Mouse (Mus musculus): ENCODE data around the gene Fam198a.
"Not testable (repeated sequence)": the region's sequence is repeated elsewhere in the genome, so short reads cannot be mapped to it uniquely, and the experiment has no call there.

Gene Fam198a

DNA sequence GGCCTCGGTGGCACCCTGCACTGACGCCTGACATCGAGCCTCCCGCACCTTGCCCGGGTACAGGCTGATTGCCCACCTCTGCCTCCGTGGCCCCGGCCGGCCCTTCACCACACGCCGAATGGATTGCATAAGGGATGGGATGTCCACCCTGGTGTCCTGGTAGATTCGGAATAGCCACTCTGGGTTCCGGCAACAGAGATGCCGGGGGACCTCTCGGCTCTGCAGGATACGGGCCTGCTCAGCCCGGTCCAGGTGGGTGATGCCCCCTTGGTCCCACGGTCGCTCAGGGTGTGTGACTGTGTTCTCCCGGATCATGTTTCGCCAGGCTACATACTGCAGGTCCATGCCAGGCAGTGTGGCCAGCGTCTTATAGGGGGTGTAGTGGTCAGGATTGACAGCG, 31.4 kb downstream of the Fam198a start:
- no peak for DNase-seq (ENCODE audit: extremely low spot score)

DNA sequence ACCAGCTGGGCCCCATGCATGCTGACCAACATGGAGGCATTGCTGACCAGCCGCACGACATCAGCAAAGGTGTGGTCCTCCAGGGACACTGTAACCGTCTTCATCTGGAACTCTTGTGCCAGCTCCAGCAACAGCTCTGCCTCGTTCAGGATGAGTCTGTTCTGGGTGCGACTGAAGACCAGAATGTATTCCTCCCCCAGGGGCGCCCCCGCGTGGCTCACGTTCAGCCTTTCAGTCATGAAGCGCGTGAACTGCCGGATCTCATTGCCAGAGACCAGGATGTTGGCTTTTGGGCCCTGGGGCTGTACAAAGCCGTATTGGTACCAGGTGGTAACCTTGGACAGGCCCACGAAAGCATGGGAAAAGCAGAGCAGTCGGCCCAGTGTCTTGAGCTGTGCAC, 31.9 kb downstream of the Fam198a start:
- no peak for DNase-seq (ENCODE audit: extremely low spot score)

DNA sequence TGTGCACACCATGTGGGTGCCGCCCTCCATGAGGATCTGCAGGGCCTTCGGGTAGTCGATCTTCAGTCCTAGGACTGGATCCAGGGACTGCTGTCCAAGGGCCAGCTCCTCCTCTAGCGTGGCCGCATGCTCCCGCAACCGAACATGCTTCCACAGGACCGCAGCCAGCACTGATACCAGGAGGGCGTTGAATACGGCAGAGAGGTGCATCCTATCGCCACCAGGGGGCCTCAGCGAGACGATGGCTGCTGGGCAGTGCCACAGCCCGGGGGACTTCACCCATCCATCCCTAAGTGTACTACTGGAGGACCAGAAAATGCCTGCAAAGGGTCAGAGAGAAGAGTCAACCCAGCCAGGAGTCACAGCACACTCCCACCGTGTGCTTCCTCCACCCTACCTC, 32.7 kb downstream of the Fam198a start:
- DNase-seq (ENCODE audit: extremely low spot score), result peak; percentile 59

DNA sequence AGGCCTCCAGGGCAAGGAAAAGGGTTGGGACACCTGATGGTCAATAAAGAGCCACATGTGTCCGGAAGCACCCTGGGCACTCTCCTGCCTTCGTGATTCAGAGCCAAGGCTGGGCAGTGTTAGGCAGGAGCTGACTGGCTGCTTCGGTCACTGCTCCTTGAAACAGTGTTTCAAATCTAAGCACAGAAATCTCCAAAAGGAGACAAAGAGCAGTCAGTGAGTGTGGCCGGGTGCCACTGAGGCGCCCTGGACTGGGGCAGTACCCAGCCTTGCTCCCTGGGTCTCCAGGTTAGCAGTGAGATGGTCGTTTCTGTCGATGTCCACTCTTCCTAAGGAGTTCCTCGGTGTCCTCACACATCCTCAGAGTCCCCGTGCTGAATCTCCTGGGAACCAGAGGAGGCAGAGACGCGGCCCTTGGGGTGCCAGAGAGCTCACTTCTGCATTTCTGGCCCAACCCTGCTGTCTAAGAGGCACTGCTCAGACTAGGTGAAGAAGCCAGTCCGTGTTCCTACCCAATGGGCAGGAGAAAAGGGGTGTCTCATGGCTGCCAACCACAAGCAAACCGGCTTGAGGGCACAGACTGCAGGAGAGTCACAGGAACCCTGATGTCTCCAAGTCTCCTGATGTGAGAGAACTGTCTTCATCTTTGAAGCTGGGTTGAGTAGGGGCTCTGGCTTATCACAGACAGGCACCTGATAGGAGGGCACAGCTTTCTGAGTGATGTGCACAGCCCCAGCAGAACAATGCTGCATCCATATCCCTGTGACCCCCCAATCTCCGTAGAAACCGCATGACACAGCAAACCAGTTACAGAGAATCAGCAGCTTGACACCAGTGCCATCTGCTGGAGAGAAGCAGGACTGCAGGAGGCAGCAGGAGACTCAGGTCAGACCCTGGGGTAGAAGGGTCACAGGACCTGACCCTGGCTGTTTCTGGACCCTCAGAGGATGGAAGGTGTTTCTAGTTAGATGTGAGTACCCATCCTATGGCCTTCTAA, 34.0 kb downstream of the Fam198a start:
- peak; percentile 77 for DNase-seq (ENCODE audit: extremely low spot score)

DNA sequence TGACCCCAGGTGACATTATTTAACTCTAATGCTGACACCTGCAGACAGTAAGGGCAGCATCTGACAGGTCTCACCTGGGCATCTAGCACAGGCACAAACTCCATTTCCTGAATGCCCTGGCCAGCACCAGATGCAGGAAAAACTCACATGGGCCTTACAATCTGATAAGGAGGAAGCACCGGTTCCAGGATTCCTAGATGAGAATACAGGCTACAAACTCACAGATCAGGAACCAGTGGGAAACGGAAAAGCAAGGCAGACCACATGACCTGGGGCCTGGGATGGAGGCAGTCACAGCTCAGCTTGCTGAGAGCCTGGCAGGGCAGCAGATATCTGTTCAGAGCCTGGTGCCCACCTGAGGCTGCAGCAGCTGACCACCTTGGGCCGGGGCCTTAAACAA, 38.1 kb downstream of the Fam198a start:
- DNase-seq (ENCODE audit: extremely low spot score), result no peak

DNA sequence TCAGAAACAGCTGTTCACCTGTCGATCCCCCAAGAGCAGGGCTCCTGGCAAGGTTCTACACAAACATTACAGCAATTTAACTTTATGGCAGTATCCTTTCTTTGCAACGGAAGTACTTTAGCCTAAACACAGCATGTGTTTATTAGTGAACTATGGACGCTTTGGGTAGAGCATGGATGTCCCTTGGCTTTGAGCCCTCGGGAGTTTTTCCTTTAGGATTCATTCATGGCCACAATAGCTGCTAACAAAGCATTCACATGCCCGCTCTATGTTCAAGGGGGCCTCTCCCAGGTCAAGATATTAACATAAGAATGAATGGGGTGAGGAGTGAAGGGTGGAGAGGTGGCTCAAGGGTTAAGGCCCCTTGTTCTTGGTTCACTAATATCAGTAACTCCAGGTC, 38.7 kb downstream of the Fam198a start:
- DNase-seq (ENCODE audit: extremely low spot score), result no peak

DNA sequence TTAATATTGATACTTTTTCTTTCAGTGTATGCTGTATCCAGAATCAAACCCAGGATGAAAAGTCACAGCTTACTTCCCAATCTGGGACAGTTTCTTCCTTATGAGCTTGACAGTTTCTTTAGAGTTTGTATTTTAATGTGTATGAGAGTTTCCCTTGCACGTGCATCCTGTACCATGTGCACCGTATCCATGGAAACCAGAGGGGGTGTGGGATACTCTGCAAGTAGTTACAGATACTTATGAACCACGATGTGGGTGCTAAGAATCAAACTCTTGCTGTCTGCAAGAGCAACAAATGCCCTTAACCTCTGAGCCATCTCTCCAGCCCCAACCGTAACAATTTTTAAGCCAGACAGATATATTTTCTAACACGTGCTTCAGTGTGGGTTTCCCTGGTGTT, 40.3 kb downstream of the Fam198a start:
- no peak for DNase-seq (ENCODE audit: extremely low spot score)

DNA sequence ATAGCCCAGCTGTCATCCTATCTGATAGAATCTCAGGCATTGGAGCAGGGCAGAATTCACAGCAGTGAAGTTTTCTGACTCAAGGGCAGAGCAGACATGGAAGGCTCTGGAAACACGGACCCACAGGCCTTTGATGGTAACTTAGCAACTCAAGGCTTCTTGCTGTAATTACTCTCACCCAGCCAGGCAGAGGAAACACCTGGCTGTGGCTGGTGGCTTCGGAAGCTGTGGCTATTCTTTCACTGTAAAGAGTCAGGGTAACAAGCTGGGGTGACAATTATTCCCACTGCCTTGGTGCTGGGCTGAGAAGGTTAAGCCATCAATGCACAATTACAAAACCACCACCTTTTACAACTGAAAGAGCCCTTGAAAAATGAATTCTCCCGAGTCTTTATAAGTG, 42.3 kb downstream of the Fam198a start:
- no peak for DNase-seq (ENCODE audit: extremely low spot score)

DNA sequence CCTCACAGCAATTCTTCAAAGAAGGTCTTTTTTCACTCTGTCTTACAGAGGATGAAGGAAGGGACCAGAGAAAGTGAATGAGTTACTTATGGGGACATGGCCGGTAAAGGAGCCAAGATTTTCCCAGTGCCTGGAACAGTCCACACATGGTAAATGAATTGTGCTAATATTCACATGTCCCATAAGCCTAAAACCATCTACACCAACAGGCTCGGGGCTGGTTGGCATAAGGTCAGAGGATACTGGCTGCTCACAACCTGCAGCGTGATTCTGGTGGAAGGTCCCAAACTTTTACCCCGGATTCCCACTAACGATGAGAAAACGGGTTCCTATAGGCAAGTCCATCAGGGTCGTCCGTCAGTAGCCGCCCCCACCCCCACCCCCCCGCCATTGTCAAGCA, 44.3 kb downstream of the Fam198a start:
- no peak for DNase-seq (ENCODE audit: extremely low spot score)

DNA sequence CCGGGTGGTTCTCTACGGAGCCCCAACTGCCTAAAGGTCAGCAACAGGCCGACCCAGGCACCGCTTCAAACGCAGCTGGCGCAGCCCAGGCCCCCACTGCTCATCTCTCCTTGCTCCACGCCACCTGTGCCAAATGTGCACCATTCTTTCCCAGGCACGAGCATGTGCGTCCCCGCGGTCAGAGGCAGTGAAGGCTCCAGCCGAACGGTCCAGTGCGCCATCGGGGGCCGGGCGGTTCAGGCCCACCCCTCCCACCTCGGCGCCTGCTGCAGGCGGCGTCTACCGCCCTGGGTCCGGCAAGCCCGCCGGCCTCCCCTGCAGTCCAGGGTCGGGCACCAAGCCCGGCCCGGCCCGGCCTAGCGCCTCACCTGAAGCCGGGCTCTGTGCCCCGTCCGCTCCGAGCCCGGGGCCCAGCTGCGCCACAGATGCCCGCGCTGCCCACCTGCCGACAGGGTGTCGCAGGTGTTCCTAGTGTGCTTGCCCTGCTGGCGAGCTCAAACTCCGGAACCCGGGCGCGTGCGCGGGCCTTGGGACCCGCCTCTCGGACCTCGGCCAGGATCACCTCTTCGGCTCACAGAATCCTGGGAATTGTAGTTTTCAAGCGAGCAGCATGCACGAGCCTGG, 44.8 kb downstream of the Fam198a start:
- peak; percentile 83 for DNase-seq (ENCODE audit: extremely low spot score)

DNA sequence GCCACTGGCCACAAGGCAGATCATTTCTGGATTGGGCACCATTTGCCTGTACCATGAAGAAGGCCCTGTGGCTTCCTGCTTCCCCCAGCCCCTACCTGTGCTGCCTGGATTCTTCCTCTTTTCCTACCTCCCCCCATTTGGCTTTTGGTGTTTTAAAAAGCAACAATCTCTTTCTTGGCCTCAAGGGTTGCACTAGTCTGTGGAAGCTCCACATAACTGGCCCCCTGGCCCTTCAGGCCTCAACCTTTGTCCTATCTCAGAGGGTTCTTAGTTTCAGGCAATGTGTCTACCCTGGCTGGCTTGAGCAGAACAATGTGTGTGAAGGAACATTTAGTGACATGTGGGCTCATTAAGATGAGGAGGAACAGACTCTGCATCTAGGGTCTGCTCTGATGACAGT, 46.2 kb downstream of the Fam198a start, which contains the start of gene Pomgnt2:
TSS of gene Pomgnt2 (minus strand) at position 101 of the 400 bp plus-strand sequence.
- no peak for DNase-seq (ENCODE audit: extremely low spot score)

DNA sequence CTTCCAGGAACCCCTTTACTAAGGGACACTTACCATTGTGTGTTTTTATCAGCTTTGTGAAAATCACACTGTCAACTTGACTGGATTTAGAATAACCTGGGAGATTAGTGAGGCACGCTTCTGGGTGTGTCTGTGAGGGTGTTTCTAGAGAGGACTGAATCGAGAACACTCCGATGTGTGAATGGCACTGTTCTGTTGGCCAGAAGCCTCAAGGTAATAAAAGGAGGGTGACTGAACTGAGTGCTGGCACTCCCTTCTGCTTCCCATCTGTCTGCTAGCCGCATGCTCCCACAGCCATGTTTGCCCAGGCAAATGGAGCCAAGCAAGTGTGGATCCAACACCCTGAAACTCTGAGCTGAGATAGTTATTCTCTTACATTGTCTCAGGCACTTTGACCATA, 47.2 kb downstream of the Fam198a start:
- no peak for DNase-seq (ENCODE audit: extremely low spot score)

DNA sequence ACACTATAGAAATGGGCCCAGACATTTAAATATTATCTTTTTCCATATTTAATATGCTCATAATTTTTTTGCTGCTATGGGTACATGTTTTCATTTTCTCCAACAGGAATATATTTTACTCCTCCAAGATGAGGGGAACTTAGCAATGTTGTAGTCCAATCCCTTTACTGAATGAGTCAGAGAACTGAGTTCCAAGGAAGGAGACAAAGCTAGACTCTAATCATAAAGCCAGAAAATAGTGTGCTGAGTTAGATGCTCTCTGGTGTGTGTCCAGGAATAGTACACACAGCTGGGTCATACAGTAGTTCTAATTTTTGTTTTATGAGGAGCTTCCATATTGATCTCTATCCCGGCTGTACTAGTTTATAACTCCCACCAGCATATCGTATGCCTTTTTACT, 55.4 kb downstream of the Fam198a start:
- DNase-seq (ENCODE audit: extremely low spot score), result no peak

DNA sequence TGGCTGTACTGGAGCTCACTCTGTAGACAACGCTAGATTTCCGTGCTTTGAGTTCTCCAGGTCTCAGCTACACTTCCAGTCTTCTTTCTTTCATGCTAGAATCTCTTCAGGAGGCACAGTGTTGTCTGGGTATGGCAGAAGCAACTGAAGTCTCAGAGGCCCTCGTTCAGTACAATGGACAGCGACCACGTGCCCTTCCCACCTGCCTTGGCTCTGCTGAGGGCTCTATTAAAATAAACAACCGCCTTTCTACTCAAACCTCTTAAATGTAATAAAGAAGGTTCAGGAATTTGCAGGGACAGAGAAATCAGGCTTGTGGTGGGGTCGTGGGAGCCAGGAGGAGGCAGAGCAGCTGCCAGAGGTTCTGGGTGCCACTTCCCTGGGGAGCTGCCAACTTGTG, 55.8 kb downstream of the Fam198a start:
- DNase-seq (ENCODE audit: extremely low spot score), result peak; percentile 43

DNA sequence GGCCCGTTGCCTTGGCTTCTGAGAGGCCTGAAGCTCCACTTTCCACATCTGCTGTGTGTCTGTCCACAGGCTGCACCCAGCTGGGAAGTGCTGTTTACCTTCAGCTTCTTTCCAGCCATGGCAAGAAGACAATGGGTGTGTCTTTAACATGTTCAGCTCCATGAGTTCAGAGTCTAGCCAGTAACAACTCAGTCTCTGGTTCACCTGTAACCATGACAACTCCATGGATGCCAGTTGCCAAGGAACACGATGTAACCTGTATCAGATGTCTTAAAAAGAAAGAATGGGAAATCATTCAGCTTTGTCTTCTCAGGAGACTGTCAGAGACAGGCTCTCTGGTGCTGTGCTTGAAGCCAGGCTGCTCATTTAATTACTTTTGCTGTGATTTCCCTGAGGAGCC, 58.1 kb downstream of the Fam198a start:
- no peak for DNase-seq (ENCODE audit: extremely low spot score)

DNA sequence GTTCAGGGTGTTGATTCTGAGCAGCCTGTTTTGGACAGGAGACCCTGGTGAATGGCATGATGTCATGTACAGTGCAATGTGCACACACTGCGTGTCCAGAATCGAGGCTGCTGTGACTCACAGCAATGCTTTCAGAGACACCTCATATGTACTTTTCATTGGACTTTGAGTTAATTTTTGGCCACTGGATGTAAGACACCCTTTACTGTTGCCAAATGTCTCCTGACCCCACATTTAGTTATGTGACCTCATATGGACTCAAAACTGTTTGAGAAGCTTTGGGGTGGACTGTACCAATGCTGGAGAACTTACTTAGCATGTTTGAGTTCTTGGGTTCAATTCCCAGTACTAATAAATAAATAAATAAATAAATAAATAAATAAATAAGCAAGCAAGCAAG, 60.0 kb downstream of the Fam198a start:
- DNase-seq (ENCODE audit: extremely low spot score), result no peak

DNA sequence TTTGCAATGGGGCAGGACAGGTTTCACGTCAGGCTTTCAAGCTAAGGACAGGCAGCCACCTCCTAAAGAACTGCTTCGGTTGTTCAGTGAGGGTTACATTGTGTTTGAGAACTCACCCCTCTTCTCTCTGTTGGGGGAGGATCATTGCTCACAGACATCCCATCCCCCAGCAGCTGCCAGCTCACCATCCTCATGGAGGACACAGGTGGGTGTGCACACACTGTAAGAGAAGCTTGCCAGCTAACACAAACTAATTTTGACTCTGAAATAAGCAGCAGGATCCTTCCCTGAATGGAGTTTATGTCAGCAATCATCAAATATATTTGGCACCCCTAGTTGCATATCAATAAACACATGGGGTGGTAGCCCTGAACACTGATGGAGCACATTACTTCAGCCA, 62.0 kb downstream of the Fam198a start:
- DNase-seq (ENCODE audit: extremely low spot score), result no peak

DNA sequence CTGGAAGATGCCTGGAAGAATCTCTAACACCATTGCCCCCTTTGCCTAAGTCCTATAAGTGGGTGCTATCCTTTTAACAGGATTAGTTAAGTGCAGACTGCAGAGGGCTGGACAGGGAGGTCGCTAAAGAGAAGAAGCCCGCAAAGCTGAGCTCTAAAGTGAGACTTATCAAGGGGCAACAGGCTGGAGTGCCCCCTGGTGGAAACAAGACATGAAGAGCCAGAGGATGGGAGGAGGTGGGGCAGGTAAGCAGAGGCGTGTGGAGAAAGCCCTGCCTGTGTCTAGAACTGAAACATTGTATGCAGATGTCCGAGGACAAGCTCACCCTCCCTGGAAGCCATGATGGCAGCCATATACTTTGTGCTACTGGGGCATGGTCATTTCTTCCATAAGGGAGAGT, 62.8 kb downstream of the Fam198a start:
- no peak for DNase-seq (ENCODE audit: extremely low spot score)

DNA sequence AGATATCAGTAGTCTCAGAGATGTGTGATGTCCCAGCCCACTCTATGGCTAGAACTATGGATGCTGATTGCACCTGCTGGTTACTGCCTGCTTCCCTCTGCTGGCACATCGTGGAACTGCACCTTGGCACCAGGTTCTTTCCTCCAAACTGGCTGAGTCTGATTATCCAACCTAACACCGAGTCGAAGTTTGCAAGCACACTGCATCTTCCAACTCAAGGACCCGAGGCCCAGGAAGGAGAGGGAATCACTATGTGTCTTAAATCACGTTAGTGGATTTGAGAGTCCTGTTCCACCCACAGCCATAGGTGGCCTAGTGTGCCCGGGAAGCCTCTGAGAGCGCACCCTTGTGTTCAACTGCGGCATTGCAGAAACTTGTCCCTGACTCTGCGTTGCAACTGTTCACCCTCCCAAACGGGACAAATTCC, 63.5 kb downstream of the Fam198a start:
- peak; percentile 70 for DNase-seq (ENCODE audit: extremely low spot score)

DNA sequence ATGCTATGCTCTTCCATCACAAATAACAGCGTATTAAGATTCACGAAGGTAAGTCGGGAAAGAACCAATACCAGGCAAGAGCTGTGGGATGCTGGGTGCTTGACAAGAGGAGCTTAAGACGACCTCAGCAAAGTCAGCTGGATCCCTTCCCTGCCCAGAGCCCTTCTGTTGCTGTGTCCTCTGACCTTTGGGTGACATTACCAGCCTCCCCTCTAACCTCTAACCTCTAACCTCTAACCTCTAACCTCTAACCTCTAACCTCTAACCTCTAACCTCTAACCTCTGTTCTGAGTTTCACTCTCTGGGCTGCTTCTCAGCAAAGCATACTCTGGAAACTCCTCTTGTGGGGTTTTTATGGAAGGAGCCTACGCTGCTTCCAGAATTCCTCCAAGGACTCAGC, 67.3 kb downstream of the Fam198a start:
- DNase-seq (ENCODE audit: extremely low spot score), result no peak

DNA sequence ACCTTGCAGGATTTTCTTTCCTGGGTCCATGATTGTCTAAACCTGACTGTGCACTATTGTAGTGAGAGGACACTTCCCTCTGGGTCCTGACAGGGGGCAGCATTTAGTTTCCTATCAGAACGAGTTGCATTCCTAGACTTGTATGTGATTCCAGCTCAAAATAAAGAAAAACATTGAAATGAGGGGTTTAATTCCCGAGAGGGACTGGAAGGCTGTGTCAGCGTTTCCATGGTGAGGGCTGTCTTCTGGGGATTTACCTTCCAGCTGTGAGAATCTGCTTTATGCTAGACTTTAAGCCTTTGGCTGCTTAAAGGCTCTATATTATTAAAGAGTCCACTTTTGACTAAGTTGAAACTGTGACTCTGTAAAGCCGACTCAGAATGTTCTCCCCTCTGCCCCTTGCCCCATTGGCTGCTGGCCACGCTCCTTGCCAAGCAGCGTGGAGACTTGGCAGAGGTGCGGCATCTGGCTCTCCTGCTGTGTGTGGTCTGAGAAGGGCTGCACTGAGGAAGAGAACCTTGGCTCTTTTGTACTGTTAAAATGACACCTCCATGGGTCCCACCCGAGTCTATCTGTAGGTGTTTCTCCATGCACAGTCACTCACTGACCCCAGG, 68.1 kb downstream of the Fam198a start:
- peak; percentile 32 for DNase-seq (ENCODE audit: extremely low spot score)

DNA sequence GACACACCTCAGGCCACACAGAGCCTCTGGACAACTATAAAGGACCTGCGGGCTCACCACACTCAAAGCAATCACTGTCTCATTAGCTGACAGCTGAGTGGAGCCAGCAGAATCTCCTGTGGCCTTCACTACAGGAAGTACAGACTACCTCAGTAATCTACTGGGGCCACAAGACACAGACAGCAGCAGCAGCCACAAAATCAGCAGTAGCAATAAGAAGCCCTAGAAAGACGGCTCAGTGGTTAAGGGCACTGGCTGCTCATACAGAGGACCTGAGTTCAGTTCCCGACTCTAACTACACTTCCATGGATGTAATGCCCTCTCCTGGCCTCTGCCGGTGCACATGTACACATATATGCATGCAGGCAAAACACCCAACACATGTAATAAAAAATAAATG, 69.5 kb downstream of the Fam198a start:
- DNase-seq (ENCODE audit: extremely low spot score), result no peak

DNA sequence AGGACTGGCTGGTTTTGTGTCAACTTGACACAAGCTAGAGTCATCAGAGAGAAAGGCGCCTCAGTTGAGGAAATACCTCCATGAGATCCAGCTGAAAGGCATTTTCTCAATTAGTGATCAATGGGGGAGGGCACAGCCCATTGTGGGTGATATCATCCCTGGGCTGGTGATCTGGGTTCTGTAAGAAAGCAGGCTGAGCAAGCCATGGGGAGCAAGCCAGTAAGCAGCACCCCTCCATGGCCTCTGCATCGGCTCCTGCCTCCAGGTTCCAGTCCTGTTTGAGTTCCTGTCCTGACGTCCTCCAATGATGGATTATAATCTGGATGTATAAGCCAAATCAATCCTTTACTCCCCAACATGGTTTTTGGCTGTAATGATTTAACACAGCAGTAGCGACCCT, 70.4 kb downstream of the Fam198a start:
- not testable (repeated sequence) for DNase-seq (ENCODE audit: extremely low spot score)
